15 mouse cellular contexts compared by ENCODE assay signal in genomic region chr19:8815812-8816211, GRCm38 (mm10). TPM values are rescaled to one million over a fixed set of nuclear protein-coding genes. Genes with fewer than 3 reads are reported as not detected.
A peak's percentile ranks its signal among the peaks of the same experiment; 100 is the strongest.
DNase-seq lines count a peak whose midpoint lies in the region; ATAC-seq lines count a peak whose summit lies in the region.
"Had no signal": no experiment of that assay in that cellular context is flagged by ENCODE, and none has a peak within 500 bp of the region (broad histone marks: within the 10 kb centered on the region; RNA-seq: fewer than 3 reads in every experiment).

No protein-coding gene starts in this region.

- H3K27ac ChIP-seq in liver, embryonic 12.5 days = no peak overlapping the region
- H3K27ac ChIP-seq in forebrain, embryonic 13.5 days = no peak overlapping the region
- no peak overlapping the region for H3K27ac ChIP-seq in neural tube, embryonic 13.5 days (replicated peaks)
- H3K27ac ChIP-seq: gastrocnemius, adult 2 months; liver, embryonic 14.5 days; midbrain, embryonic 12.5 days; stomach, embryonic 15.5 days had no signal

- no peak overlapping the region for H3K4me2 ChIP-seq in liver, embryonic 12.5 days
- peak overlapping the region; percentile 19 for H3K4me2 ChIP-seq in forebrain, embryonic 13.5 days
- 0 out of 2 replicates have a peak overlapping the region, but pooled peaks have one; percentile 24 for H3K4me2 ChIP-seq in neural tube, embryonic 13.5 days
- H3K4me2 ChIP-seq: stomach, embryonic 15.5 days had no signal

- WGBS in liver, embryonic 12.5 days (ENCODE audit: insufficient replicate concordance) = 84% methylated on average over 11 of the region's 11 CpGs
- 74% methylated on average over 11 of the region's 11 CpGs for WGBS in forebrain, embryonic 13.5 days
- whole genome bisulfite sequencing in neural tube, embryonic 13.5 days = 73% methylated on average over 11 of the region's 11 CpGs

- peaks cover 64% of the 10 kb centered on the region for H3K36me3 ChIP-seq in liver, embryonic 12.5 days
- peaks cover 57% of the 10 kb centered on the region for H3K36me3 ChIP-seq in forebrain, embryonic 13.5 days (ENCODE audit: poor library complexity, severe bottlenecking)
- peaks cover 49% of the 10 kb centered on the region for H3K36me3 ChIP-seq in neural tube, embryonic 13.5 days

- H3K9me3 ChIP-seq in liver, embryonic 12.5 days (replicated peaks) = no peaks in the 10 kb centered on the region
- H3K9me3 ChIP-seq in forebrain, embryonic 13.5 days (replicated peaks) = no peaks in the 10 kb centered on the region
- H3K9me3 ChIP-seq in neural tube, embryonic 13.5 days = no peaks in the 10 kb centered on the region
- H3K9me3 ChIP-seq: midbrain, embryonic 12.5 days; stomach, embryonic 15.5 days had no signal

- peak overlapping the region; percentile 12; the same call in 1 of the 2 replicates for H3K9ac ChIP-seq in liver, embryonic 12.5 days
- H3K9ac ChIP-seq in forebrain, embryonic 13.5 days = peak overlapping the region; percentile 22; the same call in 1 of the 2 replicates
- peak overlapping the region; percentile 51; the same call in 1 of the 2 replicates for H3K9ac ChIP-seq in neural tube, embryonic 13.5 days
- H3K9ac ChIP-seq: liver, embryonic 14.5 days; stomach, embryonic 15.5 days had no signal

- H3K4me1 ChIP-seq in liver, embryonic 12.5 days = peaks cover 31% of the 10 kb centered on the region
- peaks cover 32% of the 10 kb centered on the region for H3K4me1 ChIP-seq in forebrain, embryonic 13.5 days
- peaks cover 43% of the 10 kb centered on the region for H3K4me1 ChIP-seq in neural tube, embryonic 13.5 days (replicated peaks)

- peak; percentile 62 for DNase-seq in cerebellum, postnatal 10 days
- no peak for DNase-seq in cerebellum, adult 18-20 months
- no peak for DNase-seq in liver
- no peak for DNase-seq in lung, postnatal 36 days
- no peak for DNase-seq in spleen, adult 12 weeks (ENCODE audit: low spot score)
- DNase-seq: gastrocnemius, adult 2 months; heart, postnatal 14 days; layer of hippocampus, adult 9-11 months had no signal

- no peak for ATAC-seq in liver, embryonic 12.5 days
- ATAC-seq in forebrain, embryonic 13.5 days = no peak
- ATAC-seq in neural tube, embryonic 13.5 days (ENCODE audit: low read depth) = no peak

- H3K27me3 ChIP-seq in liver, embryonic 12.5 days (replicated peaks) = no peaks in the 10 kb centered on the region
- H3K27me3 ChIP-seq in forebrain, embryonic 13.5 days = no peaks in the 10 kb centered on the region
- no peaks in the 10 kb centered on the region for H3K27me3 ChIP-seq in neural tube, embryonic 13.5 days
- H3K27me3 ChIP-seq: midbrain, embryonic 12.5 days; stomach, embryonic 15.5 days had no signal

- H3K4me3 ChIP-seq in liver, embryonic 12.5 days = no peak overlapping the region
- H3K4me3 ChIP-seq in forebrain, embryonic 13.5 days = no peak overlapping the region
- peak overlapping the region; percentile 1; the same call in 1 of the 2 replicates for H3K4me3 ChIP-seq in neural tube, embryonic 13.5 days
- H3K4me3 ChIP-seq: gastrocnemius, adult 2 months; midbrain, embryonic 12.5 days; stomach, embryonic 15.5 days had no signal

RNA-seq across cellular contexts. Expression of gene Ttc9c, which starts 3.3 kb away (rescaled TPM):
- polyA plus RNA-seq in liver, embryonic 12.5 days (2016; fragmentation: Nextera tagmentation; extraction: Ambion mirVana) = 29.6 and 31.6 TPM in 2 replicates
- polyA plus RNA-seq in forebrain, embryonic 13.5 days (2015; fragmentation: Nextera tagmentation; extraction: Ambion mirVana) = 86.1 and 89.1 TPM in 2 replicates
- polyA plus RNA-seq in neural tube, embryonic 13.5 days (2015; fragmentation: Nextera tagmentation; extraction: Ambion mirVana) = 47.6 and 59.0 TPM in 2 replicates

RNA-seq across cellular contexts. Expression of gene Hnrnpul2, which starts 4.0 kb away (rescaled TPM):
- polyA plus RNA-seq in liver, embryonic 12.5 days (2016; fragmentation: Nextera tagmentation; extraction: Ambion mirVana) = 3.5 and 3.6 TPM in 2 replicates
- 6.4 and 6.8 TPM in 2 replicates for polyA plus RNA-seq in forebrain, embryonic 13.5 days (2015; fragmentation: Nextera tagmentation; extraction: Ambion mirVana)
- 5.3 and 6.0 TPM in 2 replicates for polyA plus RNA-seq in neural tube, embryonic 13.5 days (2015; fragmentation: Nextera tagmentation; extraction: Ambion mirVana)

RNA-seq across cellular contexts. Expression of gene Zbtb3, which starts 13.5 kb away (rescaled TPM):
- 2.3 and 2.8 TPM in 2 replicates for polyA plus RNA-seq in liver, embryonic 12.5 days (2016; fragmentation: Nextera tagmentation; extraction: Ambion mirVana)
- polyA plus RNA-seq in forebrain, embryonic 13.5 days (2015; fragmentation: Nextera tagmentation; extraction: Ambion mirVana) = 7.9 and 8.5 TPM in 2 replicates
- 8.2 and 8.6 TPM in 2 replicates for polyA plus RNA-seq in neural tube, embryonic 13.5 days (2015; fragmentation: Nextera tagmentation; extraction: Ambion mirVana)

RNA-seq across cellular contexts. Expression of gene AC129217.1, which starts 13.8 kb away (rescaled TPM):
- 0.26 TPM in 1 of 2 replicates, not detected in the other for polyA plus RNA-seq in liver, embryonic 12.5 days (2016; fragmentation: Nextera tagmentation; extraction: Ambion mirVana)
- polyA plus RNA-seq in forebrain, embryonic 13.5 days (2015; fragmentation: Nextera tagmentation; extraction: Ambion mirVana) = not detected in 2 replicates
- not detected in 2 replicates for polyA plus RNA-seq in neural tube, embryonic 13.5 days (2015; fragmentation: Nextera tagmentation; extraction: Ambion mirVana)
- polyA plus RNA-seq: embryonic facial prominence, embryonic 11.5 days; midbrain, embryonic 12.5 days; stomach, embryonic 15.5 days had no signal

RNA-seq across cellular contexts. Expression of gene Polr2g, which starts 17.4 kb away (rescaled TPM):
- 105 and 110 TPM in 2 replicates for polyA plus RNA-seq in liver, embryonic 12.5 days (2016; fragmentation: Nextera tagmentation; extraction: Ambion mirVana)
- 174 and 190 TPM in 2 replicates for polyA plus RNA-seq in forebrain, embryonic 13.5 days (2015; fragmentation: Nextera tagmentation; extraction: Ambion mirVana)
- polyA plus RNA-seq in neural tube, embryonic 13.5 days (2015; fragmentation: Nextera tagmentation; extraction: Ambion mirVana) = 167 and 168 TPM in 2 replicates

Comparison
In these comparisons a context has a peak if more than half of its experiments do, and no peak if none do; other contexts are left out.
1. DNase-seq: peak in cerebellum, postnatal 10 days (2 of 2); none in cerebellum, adult 18-20 months (0 of 2), liver (single experiment), lung, postnatal 36 days (single experiment) and spleen, adult 12 weeks (single experiment).
2. Peak in every context shown above with its lines, with median percentiles within 50 percentile points of each other: H3K9ac ChIP-seq.